Mouse (Mus musculus) neural tube, embryonic 15.5 days (tissue): Measurements from ENCODE around the gene Crtac1. TPM values are rescaled to one million over a fixed set of nuclear protein-coding genes. Genes with fewer than 3 reads are reported as not detected.
A peak's percentile ranks its signal among the peaks of the same experiment; 100 is the strongest.

Experiments
- ATAC-seq: fragments of 200-750 bp; cut with Nextera tagmentation; 2 replicates; pipeline ENCODE4 v1.8.0; 2017; ENCODE audit warnings: mild to moderate bottlenecking, moderate TSS enrichment, moderate library complexity; ENCODE audit not compliant: low FRiP score
- H3K27ac ChIP-seq: fragments of 300-500 bp; sonication (generic); replicated peaks from 2 replicates; pipeline ENCODE4 v1.5.1; 2015; ENCODE audit warnings: mild to moderate bottlenecking, inconsistent platforms
- H3K27me3 ChIP-seq: fragments of 300-500 bp; sonication (generic); replicated peaks from 2 replicates; pipeline ENCODE4 v1.6.1; 2015; ENCODE audit warnings: inconsistent platforms
- H3K36me3 ChIP-seq: fragments of 300-500 bp; sonication (generic); 2 replicates; pipeline ENCODE4 v1.6.1; 2015; ENCODE audit warnings: inconsistent platforms
- H3K4me1 ChIP-seq: fragments of 300-500 bp; sonication (generic); 2 replicates; pipeline ENCODE4 v1.6.1; 2015; ENCODE audit warnings: inconsistent platforms
- H3K4me2 ChIP-seq: fragments of 300-500 bp; sonication (generic); 2 replicates; pipeline ENCODE4 v1.6.1; 2015; ENCODE audit warnings: inconsistent platforms, mild to moderate bottlenecking, moderate library complexity
- H3K4me3 ChIP-seq: fragments of 300-500 bp; sonication (generic); replicated peaks from 2 replicates; pipeline ENCODE4 v1.5.1; 2015; ENCODE audit warnings: mild to moderate bottlenecking, inconsistent platforms
- H3K9ac ChIP-seq: fragments of 300-500 bp; sonication (generic); replicated peaks from 2 replicates; pipeline ENCODE4 v1.6.1; 2015; ENCODE audit warnings: mild to moderate bottlenecking, inconsistent platforms
- H3K9me3 ChIP-seq: fragments of 300-500 bp; sonication (generic); replicated peaks from 2 replicates; pipeline ENCODE4 v1.6.1; 2016; ENCODE audit warnings: inconsistent platforms
- WGBS: fragments of 180-500 bp; shearing (Covaris S2); methylation state at CpG from one replicate; pipeline ENCODE4 v1.1.7; 2015; ENCODE audit warnings: mixed read lengths; 5-methylcytosine and 5-hydroxymethylcytosine counted together
- polyA plus RNA-seq: library from polyadenylated mRNA; unstranded; fragments of >200 nt; fragmentation: Nextera tagmentation; extraction: Ambion mirVana; gene quantifications from 2 replicates; pipeline ENCODE4 v1.2.1, GENCODE M21; 2015

Gene Crtac1
- polyA plus RNA-seq, 1 experiment from 2014 or later = 71.4 TPM

DNA sequence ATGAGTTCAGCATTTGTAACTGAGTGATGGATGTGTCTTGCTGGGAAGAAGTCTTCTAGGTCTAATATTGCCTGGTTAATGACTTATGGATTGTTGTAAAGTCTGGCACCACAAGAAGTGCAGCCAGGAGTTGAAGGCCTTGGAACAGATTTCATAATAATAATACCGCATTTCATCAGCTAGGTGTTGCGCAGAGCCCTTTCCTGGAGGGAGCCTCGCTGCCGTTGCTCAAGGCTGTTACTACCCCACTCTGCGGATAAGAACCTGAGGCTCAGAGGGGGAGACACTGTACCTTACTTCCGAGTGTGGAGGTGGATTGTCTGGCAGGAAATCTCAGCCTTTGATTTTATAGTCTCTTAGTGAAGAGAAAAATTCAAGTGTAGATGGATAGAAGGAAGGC, 154.3 kb downstream of the Crtac1 start:
- WGBS = 83% methylated on average over 6 of the region's 6 CpGs
- ATAC-seq = no peak

DNA sequence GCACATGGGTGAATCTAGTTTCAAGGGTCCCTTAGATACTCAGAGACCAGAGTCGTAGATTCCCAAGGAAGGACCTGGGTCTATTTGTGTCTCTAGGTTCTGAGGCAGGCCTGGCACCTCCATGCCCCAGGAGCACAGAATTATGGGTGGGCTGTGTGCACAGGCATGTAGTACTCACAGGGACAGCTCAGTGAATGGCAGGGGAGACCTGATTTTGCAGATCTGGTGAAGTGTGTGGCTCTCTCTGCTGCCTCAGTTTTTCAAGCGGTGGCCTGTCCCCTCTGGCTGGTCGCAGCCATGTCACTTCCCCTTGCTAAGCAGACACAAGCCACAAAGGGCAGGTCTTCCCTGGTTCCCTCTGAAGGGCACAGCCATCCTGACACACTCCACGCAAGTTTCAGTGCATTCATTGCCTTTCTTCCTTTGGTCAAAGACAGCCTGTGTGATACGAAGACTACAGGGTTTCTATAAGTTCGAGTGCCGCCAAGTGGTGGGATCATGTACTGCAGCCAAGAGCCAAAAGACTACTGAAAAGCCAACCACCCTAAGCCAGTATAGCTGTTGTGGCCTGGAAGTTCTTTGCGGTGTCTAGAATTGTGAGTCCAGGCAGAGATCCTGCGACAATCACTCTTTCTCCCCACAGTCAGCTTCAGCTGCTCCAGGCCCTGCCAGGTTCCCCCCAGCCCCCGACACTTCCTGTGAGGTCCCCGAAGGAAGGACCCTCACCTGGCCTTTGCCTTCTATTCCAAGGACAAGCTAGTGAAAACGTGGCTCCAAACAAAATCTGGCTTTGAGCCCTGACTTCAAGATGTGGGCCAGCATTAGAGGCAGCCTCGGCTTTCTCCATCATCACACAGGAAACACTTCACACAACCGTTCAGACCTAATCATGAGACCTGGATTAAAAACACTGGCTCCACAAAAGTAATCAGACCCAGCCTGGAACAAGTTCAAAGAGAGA, 159.3 kb downstream of the Crtac1 start:
- no peaks in the 10 kb centered on the region for H3K9me3 ChIP-seq
- H3K4me1 ChIP-seq = peaks cover 7% of the 10 kb centered on the region
- peak; percentile 64 for ATAC-seq
- peaks cover 3% of the 10 kb centered on the region; the same call in 1 of the 2 replicates for H3K27me3 ChIP-seq
- H3K9ac ChIP-seq = no peak overlapping the region
- H3K27ac ChIP-seq = no peak overlapping the region
- peaks cover 4% of the 10 kb centered on the region; the same call in 1 of the 2 replicates for H3K36me3 ChIP-seq
- H3K4me2 ChIP-seq = no peak overlapping the region
- no peak overlapping the region for H3K4me3 ChIP-seq
- 43% methylated on average over 14 of the region's 14 CpGs for WGBS

More for the DNA sequence above, 154.3 kb downstream of the Crtac1 start:
- Histone ChIP-seq H3K9me3 (no peaks in the 10 kb centered on the region), H3K4me3 (no peak overlapping the region), H3K27ac (no peak overlapping the region), H3K27me3 (no peaks in the 10 kb centered on the region), H3K36me3 (no peaks in the 10 kb centered on the region), H3K9ac (no peak overlapping the region), H3K4me1 (no peaks in the 10 kb centered on the region), H3K4me2 (no peak overlapping the region)

DNA sequence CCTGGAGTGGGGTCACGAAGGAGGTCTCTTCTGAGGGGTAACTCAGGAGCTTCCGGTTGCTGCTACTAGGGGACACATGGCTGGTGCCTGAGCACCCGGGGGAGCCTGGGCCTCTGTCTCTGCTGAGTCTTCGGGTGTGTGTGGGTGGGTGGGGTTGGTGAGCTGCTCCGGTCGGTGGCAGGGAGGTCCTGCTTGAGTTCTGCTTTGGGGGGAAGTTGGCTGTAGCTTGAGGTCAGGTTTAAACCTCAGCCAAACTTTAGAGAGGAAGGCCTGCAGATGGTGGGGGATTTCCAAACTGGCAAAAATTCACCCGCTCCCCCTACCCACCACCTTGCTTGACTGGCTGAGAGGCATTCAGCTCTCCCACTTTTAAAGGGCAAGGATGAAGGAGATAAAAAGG, 160.4 kb downstream of the Crtac1 start:
- H3K4me2 ChIP-seq = no peak overlapping the region
- no peak overlapping the region for H3K4me3 ChIP-seq
- 85% methylated on average over 7 of the region's 7 CpGs for WGBS
- peaks cover 3% of the 10 kb centered on the region; the same call in 1 of the 2 replicates for H3K27me3 ChIP-seq
- no peak overlapping the region for H3K9ac ChIP-seq
- H3K4me1 ChIP-seq = peaks cover 7% of the 10 kb centered on the region
- peaks cover 14% of the 10 kb centered on the region for H3K36me3 ChIP-seq
- ATAC-seq = no peak
- H3K27ac ChIP-seq = no peak overlapping the region
- no peaks in the 10 kb centered on the region for H3K9me3 ChIP-seq

DNA sequence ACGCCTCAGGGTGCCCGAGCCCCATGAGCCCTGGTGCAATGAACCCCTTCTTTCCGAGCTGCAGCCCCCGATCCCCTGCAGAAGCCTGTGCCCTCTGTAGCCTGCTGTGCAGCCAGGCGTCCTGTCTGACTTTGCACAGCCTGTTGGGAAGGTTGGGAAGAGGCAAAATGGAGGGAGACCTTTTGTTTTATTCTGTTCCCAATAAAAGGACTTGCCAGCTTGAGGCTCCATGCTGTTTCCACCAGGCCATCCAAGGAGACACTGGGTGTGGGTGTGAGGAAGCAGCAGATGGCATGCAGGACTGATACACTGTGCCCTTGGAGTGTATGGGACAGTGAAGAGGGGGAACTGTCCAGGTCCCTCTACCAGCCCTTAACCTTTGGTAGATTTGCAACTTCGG, 161.5 kb downstream of the Crtac1 start:
- Histone ChIP-seq H3K4me2 (no peak overlapping the region), H3K4me1 (peaks cover 7% of the 10 kb centered on the region), H3K27ac (no peak overlapping the region), H3K9ac (no peak overlapping the region), H3K9me3 (no peaks in the 10 kb centered on the region), H3K4me3 (no peak overlapping the region), H3K27me3 (peaks cover 3% of the 10 kb centered on the region; the same call in 1 of the 2 replicates), H3K36me3 (peaks cover 22% of the 10 kb centered on the region)
- 60% methylated on average over 6 of the region's 6 CpGs for WGBS
- no peak for ATAC-seq

DNA sequence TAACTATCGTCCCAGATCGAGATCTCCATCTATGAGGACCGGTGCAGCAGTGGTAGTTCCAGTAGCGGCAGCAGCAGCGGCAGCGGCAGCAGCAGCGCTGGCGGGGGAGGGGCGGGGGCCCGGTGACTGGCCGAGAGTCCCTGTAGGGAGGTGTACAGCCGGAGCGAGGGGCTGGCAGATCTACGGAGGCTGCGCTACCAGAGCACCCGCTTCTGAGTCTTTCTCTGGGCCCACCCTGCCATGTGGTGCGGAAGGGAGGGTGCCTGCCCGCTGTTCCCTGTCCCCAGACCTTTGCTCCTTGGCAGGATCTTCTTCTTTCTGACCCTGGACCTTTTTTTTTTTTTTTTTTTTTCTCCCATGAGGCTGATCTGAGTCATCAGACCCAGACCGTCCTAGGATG, 163.2 kb downstream of the Crtac1 start:
- no peaks in the 10 kb centered on the region for H3K9me3 ChIP-seq
- no peak overlapping the region for H3K27ac ChIP-seq
- H3K9ac ChIP-seq = no peak overlapping the region
- peaks cover 32% of the 10 kb centered on the region for H3K36me3 ChIP-seq
- no peak overlapping the region for H3K4me3 ChIP-seq
- peaks cover 7% of the 10 kb centered on the region for H3K4me1 ChIP-seq
- peak overlapping the region; percentile 42 for H3K4me2 ChIP-seq
- no peak for ATAC-seq
- WGBS = 3% methylated on average over 19 of the region's 19 CpGs
- H3K27me3 ChIP-seq = peaks cover 3% of the 10 kb centered on the region; the same call in 1 of the 2 replicates

DNA sequence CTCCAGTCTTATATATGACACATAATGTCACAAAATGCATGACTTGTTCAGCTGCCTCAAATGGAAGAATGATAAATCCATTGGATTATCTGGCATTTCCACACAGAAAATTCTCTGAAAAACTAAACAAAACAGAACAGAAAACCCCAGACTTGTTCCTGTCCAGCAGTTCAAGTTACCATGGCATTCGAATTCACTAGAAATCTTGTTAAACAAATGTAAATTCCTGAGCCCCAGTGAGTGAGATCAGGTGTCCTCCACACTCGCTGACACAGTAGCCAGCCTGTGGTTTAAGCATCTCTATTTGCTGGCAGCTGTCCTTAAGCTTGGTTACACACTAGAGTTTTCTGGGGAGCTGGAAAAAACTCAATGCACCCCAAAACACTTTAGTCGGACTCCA, 168.1 kb downstream of the Crtac1 start:
- ATAC-seq = no peak
- Histone ChIP-seq H3K27me3 (peaks cover 3% of the 10 kb centered on the region; the same call in 1 of the 2 replicates), H3K4me3 (no peak overlapping the region), H3K4me2 (no peak overlapping the region), H3K9me3 (no peaks in the 10 kb centered on the region), H3K36me3 (peaks cover 43% of the 10 kb centered on the region), H3K27ac (no peak overlapping the region), H3K9ac (no peak overlapping the region), H3K4me1 (peaks cover 13% of the 10 kb centered on the region)
- 55% methylated on average over 3 of the region's 3 CpGs for WGBS

DNA sequence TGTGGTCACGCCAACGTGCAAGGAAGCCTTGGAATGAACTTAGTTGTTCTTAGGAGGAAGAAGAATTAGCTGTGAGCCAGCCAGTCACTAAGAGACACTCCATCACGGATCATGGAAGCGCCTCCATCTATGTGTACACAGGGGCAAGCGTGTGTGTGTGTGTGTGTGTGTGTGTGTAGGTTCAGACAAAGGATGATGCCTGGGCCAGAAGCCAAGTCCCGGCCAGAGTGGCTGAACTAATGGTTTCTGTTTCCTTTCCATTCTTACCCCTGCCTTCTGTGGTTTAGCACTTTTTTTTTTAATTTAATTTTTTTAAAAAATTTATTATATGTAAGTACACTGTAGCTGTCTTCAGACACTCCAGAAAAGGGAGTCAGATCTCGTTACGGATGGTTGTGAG, 171.1 kb downstream of the Crtac1 start:
- Histone ChIP-seq H3K27ac (no peak overlapping the region), H3K9ac (no peak overlapping the region), H3K4me3 (no peak overlapping the region), H3K9me3 (no peaks in the 10 kb centered on the region), H3K36me3 (peaks cover 23% of the 10 kb centered on the region), H3K4me1 (peaks cover 27% of the 10 kb centered on the region), H3K27me3 (no peaks in the 10 kb centered on the region; the same call in 1 of the 2 replicates), H3K4me2 (no peak overlapping the region)
- no peak for ATAC-seq
- WGBS = 77% methylated on average over 8 of the region's 8 CpGs

DNA sequence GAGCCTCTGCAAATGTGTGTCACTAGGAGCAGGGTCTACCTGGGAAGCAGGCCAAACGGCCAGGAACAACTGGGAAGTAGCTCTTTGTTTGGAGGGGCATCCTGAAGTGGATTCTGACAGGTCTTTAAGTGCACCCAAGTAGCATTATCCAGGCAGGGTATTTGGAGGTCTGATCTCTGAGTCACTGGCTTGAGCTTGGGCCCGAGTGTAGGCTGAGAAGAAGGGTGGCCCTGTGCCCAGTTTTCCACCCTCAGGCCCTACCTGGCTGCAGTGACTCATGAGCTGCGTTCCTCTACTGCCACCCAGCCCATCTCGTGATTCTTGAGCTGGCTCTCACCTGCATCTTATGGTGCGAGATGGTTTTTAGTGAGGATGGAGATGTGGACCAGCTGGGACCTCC, 173.0 kb downstream of the Crtac1 start:
- ATAC-seq = no peak
- WGBS = 76% methylated on average over 5 of the region's 5 CpGs

DNA sequence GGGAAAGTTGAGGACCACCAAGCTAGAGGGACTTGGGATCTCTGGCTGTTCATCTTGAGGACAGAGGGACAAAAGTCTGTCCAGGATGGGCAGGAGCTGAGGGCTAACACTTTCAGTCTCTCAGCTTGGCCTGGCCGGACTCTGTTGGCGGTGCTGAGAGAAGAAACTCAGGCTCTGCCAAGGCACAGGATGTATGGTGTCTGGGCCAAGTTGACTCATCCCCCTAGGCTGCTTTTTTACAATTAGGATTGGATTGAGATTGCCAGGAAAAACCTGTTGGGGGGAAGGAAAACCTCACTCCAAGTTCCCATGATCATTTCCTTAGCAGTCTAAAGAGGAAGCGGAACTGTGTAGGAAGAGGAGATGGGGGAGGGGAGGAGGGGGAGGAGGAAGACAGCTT, 173.6 kb downstream of the Crtac1 start:
- H3K4me2 ChIP-seq = peak overlapping the region; percentile 60
- no peak overlapping the region for H3K9ac ChIP-seq
- peaks cover 36% of the 10 kb centered on the region for H3K4me1 ChIP-seq
- peaks cover 7% of the 10 kb centered on the region; the same call in 1 of the 2 replicates for H3K27me3 ChIP-seq
- ATAC-seq = no peak
- peaks cover 9% of the 10 kb centered on the region for H3K36me3 ChIP-seq
- H3K4me3 ChIP-seq = no peak overlapping the region
- 70% methylated on average over 3 of the region's 3 CpGs for WGBS
- H3K27ac ChIP-seq = no peak overlapping the region
- no peaks in the 10 kb centered on the region for H3K9me3 ChIP-seq

More for the DNA sequence above, 173.0 kb downstream of the Crtac1 start:
- H3K27me3 ChIP-seq = peaks cover 4% of the 10 kb centered on the region; the same call in 1 of the 2 replicates
- peak overlapping the region; percentile 60 for H3K4me2 ChIP-seq
- H3K4me3 ChIP-seq = no peak overlapping the region
- H3K9ac ChIP-seq = no peak overlapping the region
- H3K9me3 ChIP-seq = no peaks in the 10 kb centered on the region
- H3K36me3 ChIP-seq = peaks cover 11% of the 10 kb centered on the region
- peaks cover 36% of the 10 kb centered on the region for H3K4me1 ChIP-seq
- no peak overlapping the region for H3K27ac ChIP-seq

DNA sequence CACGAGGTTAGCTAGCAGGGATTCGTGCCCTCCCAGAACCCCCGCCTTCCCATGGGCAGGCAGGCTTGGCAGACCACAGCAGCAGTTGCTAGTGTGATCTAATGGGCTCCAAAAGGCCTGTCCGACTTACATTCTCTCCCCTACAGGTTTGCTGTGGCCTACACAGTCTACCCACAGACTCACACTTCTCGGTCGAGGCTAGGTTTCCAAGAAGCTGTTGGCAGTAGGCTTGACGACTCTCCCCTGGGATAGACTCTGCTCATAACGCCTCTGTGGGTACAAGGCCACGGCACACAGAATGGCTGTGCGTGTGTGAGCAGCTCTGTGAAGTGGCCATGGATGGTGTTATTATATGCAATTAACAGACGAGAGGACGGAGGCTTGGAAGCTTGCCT, 174.3 kb downstream of the Crtac1 start:
- Histone ChIP-seq H3K9me3 (no peaks in the 10 kb centered on the region), H3K4me2 (peak overlapping the region; percentile 60), H3K27me3 (peaks cover 7% of the 10 kb centered on the region; the same call in 1 of the 2 replicates), H3K4me3 (peak overlapping the region; percentile 58), H3K9ac (peak overlapping the region; percentile 69), H3K27ac (peak overlapping the region; percentile 87), H3K4me1 (peaks cover 36% of the 10 kb centered on the region), H3K36me3 (peaks cover 4% of the 10 kb centered on the region; the same call in 1 of the 2 replicates)
- 60% methylated on average over 12 of the region's 12 CpGs for WGBS
- no peak for ATAC-seq

DNA sequence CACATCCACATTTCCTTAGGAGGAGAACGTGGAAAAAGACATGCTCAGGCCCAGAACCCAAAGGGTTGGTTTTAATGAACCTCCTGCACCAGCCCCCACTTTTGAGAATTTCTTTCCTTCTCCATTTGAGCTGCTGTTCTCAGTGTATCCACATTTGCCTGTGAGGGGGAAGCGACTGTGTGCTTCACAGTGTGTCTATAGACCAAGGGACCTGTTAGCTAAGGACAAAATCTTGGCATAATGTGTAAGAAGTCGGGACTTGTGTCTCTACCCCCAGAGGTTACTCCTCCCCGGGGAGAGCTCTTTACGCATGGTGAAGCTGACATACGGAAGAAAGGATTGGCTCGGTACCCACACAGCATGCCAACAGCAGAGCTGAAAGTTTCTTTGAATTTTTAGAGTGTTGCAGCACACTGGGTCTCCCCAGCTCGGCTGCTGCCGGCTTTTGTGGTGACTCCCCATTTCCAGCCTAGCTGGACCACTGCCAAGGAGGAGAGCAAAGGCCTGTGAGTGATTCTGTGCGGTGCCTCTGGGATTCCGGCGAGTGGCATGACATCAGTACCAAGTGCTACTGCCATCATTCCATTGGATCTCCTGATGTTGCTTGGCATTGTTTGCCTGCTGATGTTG, 174.9 kb downstream of the Crtac1 start:
- Histone ChIP-seq H3K4me2 (peak overlapping the region; percentile 60), H3K4me3 (peak overlapping the region; percentile 58), H3K9me3 (no peaks in the 10 kb centered on the region), H3K4me1 (peaks cover 36% of the 10 kb centered on the region), H3K9ac (peak overlapping the region; percentile 69), H3K36me3 (no peaks in the 10 kb centered on the region), H3K27me3 (peaks cover 7% of the 10 kb centered on the region; the same call in 1 of the 2 replicates), H3K27ac (peak overlapping the region; percentile 87)
- WGBS = 24% methylated on average over 12 of the region's 12 CpGs
- ATAC-seq = peak; percentile 9; the same call in 1 of the 2 replicates
